Comparison of ENCODE assay signal across 28 mouse cellular contexts in the genomic region with DNA sequence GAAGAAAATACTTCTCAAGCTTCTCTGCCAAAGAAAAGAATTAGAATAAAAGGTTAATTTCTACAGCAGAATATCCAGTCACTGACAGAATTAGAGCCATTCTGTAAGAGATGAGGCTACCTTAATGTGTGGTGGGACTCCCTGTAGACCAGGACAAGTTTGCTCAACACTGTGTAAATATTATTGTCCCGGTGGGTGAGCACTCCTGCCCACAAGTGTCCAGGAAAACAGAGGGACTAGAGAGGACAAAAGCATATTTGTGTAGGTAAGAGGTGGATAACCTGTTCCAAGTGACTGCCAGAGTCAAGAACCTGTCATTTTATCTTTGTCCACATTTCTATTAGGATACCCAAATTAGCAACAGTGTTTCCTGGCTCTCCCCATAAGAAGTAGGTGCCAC.
"Had no signal": no experiment of that assay in that cellular context is flagged by ENCODE, and none has a peak within 500 bp of the region (broad histone marks: within the 10 kb centered on the region; RNA-seq: fewer than 3 reads in every experiment).

No protein-coding gene starts in this region.

- H3K27me3 ChIP-seq: limb, embryonic 12.5 days; limb, embryonic 13.5 days; limb, embryonic 15.5 days; liver, embryonic 13.5 days; liver, embryonic 15.5 days; lung, embryonic 15.5 days; midbrain, embryonic 12.5 days; midbrain, embryonic 13.5 days; midbrain, embryonic 15.5 days; neural tube, embryonic 12.5 days; neural tube, embryonic 13.5 days had no signal

- H3K4me2 ChIP-seq: limb, embryonic 12.5 days; limb, embryonic 13.5 days; limb, embryonic 15.5 days; liver, embryonic 11.5 days; liver, embryonic 13.5 days; liver, embryonic 15.5 days; lung, embryonic 14.5 days; lung, embryonic 15.5 days; midbrain, embryonic 11.5 days; midbrain, embryonic 12.5 days; midbrain, embryonic 13.5 days; midbrain, embryonic 15.5 days; neural tube, embryonic 12.5 days; neural tube, embryonic 13.5 days had no signal

- H3K27ac ChIP-seq: left cerebral cortex, adult 2 months; limb, embryonic 10.5 days; limb, embryonic 12.5 days; limb, embryonic 13.5 days; limb, embryonic 15.5 days; liver, embryonic 13.5 days; liver, embryonic 14.5 days; liver, embryonic 15.5 days; lung, embryonic 15.5 days; macrophage; midbrain, embryonic 10.5 days; midbrain, embryonic 12.5 days; midbrain, embryonic 13.5 days; midbrain, embryonic 15.5 days; neural tube, embryonic 12.5 days; neural tube, embryonic 13.5 days had no signal

- H3K9me3 ChIP-seq: limb, embryonic 10.5 days; limb, embryonic 12.5 days; limb, embryonic 13.5 days; limb, embryonic 15.5 days; liver, embryonic 13.5 days; liver, embryonic 15.5 days; lung, embryonic 15.5 days; megakaryocyte, embryonic 14.5 days; midbrain, embryonic 10.5 days; midbrain, embryonic 12.5 days; midbrain, embryonic 13.5 days; midbrain, embryonic 15.5 days; neural tube, embryonic 12.5 days; neural tube, embryonic 13.5 days had no signal

- DNase-seq: left cerebral cortex, postnatal 4 days; liver, embryonic 13.5 days; lung, adult 2 months; lung, embryonic 14.5 days; lung, postnatal 10 days; lung, postnatal 36 days; lung, postnatal 4 days; midbrain, embryonic 14.5 days had no signal

- H3K4me3 ChIP-seq: left cerebral cortex, adult 2 months; limb, embryonic 10.5 days; limb, embryonic 12.5 days; limb, embryonic 13.5 days; limb, embryonic 15.5 days; liver, embryonic 13.5 days; liver, embryonic 15.5 days; lung, embryonic 15.5 days; megakaryocyte, embryonic 14.5 days; midbrain, embryonic 10.5 days; midbrain, embryonic 12.5 days; midbrain, embryonic 13.5 days; midbrain, embryonic 15.5 days; myocyte; neural tube, embryonic 12.5 days; neural tube, embryonic 13.5 days had no signal

- H3K9ac ChIP-seq: limb, embryonic 12.5 days; limb, embryonic 13.5 days; limb, embryonic 15.5 days; liver, embryonic 13.5 days; liver, embryonic 14.5 days; liver, embryonic 15.5 days; lung, embryonic 14.5 days; lung, embryonic 15.5 days; midbrain, embryonic 12.5 days; midbrain, embryonic 13.5 days; midbrain, embryonic 15.5 days; neural tube, embryonic 12.5 days; neural tube, embryonic 13.5 days had no signal

- H3K4me1 ChIP-seq: limb, embryonic 10.5 days; limb, embryonic 12.5 days; limb, embryonic 13.5 days; limb, embryonic 15.5 days; liver, embryonic 13.5 days; liver, embryonic 15.5 days; lung, embryonic 15.5 days; midbrain, embryonic 10.5 days; midbrain, embryonic 12.5 days; midbrain, embryonic 13.5 days; midbrain, embryonic 15.5 days; neural tube, embryonic 12.5 days; neural tube, embryonic 13.5 days had no signal

- ATAC-seq: midbrain, embryonic 13.5 days; midbrain, embryonic 15.5 days; midbrain, embryonic 16.5 days had no signal

- H3K36me3 ChIP-seq: limb, embryonic 10.5 days; limb, embryonic 12.5 days; limb, embryonic 13.5 days; limb, embryonic 15.5 days; liver, embryonic 13.5 days; liver, embryonic 15.5 days; lung, embryonic 15.5 days; midbrain, embryonic 10.5 days; midbrain, embryonic 12.5 days; midbrain, embryonic 13.5 days; midbrain, embryonic 15.5 days; neural tube, embryonic 12.5 days; neural tube, embryonic 13.5 days had no signal
